Mouse (Mus musculus): Measurements from ENCODE around the gene Elf1. TPM values are rescaled to one million over a fixed set of nuclear protein-coding genes. Genes with fewer than 3 reads are reported as not detected.
A peak's percentile ranks its signal among the peaks of the same experiment; 100 is the strongest.
"Not testable (repeated sequence)": the region's sequence is repeated elsewhere in the genome, so short reads cannot be mapped to it uniquely, and the experiment has no call there.

Elf1 gene
- total RNA-seq (2022), result 10 to 100 TPM; 20.9 to 24.7 (median 21.4) TPM

GRCm38 (mm10) chr14:79480624-79481338, at the start of gene Elf1:
TSS of gene Elf1 (plus strand) at chr14:79481194.
- peak; percentile 93 for DNase-seq

DNA sequence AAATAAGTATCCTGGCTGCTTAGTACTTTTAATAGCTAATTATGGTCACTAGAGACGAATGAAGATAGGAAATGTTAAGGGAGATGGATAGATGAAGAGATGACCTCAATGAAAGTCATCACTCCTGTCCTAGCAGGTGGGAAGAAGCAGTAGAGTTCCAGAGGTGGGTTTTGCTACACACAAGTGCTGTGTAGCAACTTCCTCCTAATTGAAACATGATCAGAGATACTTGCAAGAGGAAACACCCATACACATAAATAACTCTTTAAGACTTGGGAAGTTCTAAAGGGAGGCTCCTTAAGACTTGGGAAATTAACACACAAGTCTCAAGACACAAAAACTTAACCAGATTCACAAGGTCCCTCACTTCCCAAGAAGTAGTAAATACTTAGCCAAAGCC, 46.9 kb upstream of the Elf1 start:
- no peak for DNase-seq

DNA sequence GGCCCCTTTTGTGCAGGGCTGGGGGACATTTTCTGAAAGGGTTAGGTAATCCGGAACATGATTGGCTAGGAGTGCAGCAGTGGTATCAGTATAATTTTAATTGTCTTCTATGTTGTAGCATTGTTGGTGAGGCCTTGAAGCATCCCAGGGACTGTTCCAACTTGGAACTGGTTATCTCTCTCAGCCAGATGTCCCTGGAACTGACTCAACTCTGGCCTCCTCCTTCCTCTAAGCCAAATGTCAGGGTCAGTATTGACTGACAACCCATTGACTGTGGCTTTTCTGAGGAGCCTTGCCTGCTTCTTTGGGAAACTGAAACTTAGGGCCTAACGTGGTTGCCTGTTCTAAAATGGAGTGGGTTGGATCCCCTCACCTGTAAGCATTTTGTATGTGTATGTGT, 40.3 kb upstream of the Elf1 start:
- no peak for DNase-seq

DNA sequence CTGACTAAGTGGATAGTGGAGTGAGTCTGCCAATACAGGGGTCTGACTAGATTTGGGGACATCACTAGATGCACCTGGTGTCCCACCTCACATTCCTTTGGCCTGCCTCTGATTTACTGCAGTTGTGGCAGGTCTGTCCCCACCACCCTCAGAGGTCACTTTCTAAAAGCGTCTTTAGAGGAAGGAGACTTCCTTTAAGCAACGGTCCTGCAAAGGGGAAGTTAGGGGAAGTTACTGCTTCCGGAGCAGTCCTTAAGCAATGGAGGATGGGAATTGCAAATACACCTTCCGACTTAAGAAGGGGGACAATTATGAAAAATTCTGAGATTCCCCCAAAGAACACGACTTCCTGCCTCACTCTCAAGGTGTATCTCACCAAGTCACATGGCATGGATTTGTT, 39.6 kb upstream of the Elf1 start:
- no peak for DNase-seq

GRCm38 (mm10) chr14:79444601-79445000, 36.4 kb upstream of the Elf1 start:
- no peak for DNase-seq

DNA sequence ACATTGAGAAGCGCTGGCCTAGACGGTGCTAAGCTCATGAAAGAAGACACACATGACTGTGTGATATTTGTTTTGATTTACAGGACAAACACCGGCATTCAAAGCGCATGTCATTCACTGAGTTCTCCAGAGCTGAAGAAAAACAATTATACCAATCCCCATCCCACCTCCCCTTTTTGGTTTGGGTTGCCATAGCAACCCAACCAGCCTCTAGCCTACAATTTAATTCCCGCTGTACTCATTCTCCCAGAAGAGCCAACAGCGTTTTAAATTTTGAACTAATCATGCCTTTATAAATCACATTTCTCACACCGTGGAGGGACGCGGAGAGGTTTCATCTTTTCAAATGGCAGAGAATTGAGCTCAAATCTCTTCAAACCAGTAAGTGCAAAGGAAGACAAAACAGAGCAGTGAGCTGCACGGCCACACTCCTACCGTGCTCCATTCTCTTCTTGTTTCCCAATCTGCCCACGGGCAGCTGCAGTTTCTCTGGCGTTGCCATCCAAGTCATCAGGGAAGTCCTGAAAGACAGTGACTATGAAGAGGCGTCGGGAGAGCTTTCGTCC, 35.9 kb upstream of the Elf1 start:
- DNase-seq, result no peak

- peak; percentile 70 for DNase-seq
Observed at GRCm38 (mm10) chr14:79451681-79452590, 29.1 kb upstream of the Elf1 start, which contains the start of gene Kbtbd6. TSS of gene Kbtbd6 (plus strand) at chr14:79451835.

DNA sequence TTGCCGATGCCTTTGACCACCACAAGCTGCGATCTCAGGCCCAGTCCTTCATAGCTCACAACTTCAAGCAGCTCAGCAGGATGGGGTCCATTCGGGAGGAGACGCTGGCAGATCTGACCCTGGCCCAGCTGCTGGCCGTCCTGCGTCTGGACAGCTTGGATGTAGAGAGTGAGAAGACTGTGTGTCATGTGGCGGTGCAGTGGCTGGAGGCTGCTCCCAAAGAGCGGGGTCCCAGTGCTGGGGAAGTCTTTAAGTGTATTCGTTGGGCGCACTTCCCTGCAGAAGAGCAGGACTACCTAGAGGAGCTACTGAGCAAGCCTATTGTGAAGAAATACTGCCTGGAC, 28.4 kb upstream of the Elf1 start:
- not testable (repeated sequence) for DNase-seq

- DNase-seq, result no peak
Observed at GRCm38 (mm10) chr14:79460401-79460800, 20.6 kb upstream of the Elf1 start.

- no peak for DNase-seq
Observed at GRCm38 (mm10) chr14:79460988-79461387, 20.0 kb upstream of the Elf1 start.

GRCm38 (mm10) chr14:79465623-79466022, 15.4 kb upstream of the Elf1 start:
- DNase-seq, result no peak

GRCm38 (mm10) chr14:79467621-79468020, 13.4 kb upstream of the Elf1 start:
- DNase-seq, result no peak

DNA sequence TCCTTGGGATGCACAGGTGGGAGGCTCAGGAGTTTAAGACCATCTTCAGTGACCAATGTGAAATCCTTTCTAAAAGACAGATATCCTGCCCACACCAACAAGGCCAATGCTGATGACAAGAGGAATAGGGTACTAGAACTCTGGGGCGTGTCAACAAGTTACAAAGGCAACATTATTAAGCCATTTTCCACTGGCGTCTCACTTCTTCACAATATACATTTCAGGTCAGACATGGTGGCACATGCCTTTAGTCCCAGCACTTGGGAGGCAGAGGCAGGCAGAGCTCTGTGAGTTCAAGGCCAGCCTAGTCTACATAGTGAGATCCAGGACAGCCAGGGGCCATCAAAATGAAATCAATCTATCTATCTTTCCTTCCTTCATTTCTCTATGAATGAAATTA, 7.6 kb upstream of the Elf1 start:
- DNase-seq, result no peak

- DNase-seq, result peak; percentile 92
Observed at GRCm38 (mm10) chr14:79481339-79482151, 551 bp downstream of the Elf1 start, which contains the start of gene Wbp4. TSS of gene Wbp4 (minus strand) at chr14:79481520.

DNA sequence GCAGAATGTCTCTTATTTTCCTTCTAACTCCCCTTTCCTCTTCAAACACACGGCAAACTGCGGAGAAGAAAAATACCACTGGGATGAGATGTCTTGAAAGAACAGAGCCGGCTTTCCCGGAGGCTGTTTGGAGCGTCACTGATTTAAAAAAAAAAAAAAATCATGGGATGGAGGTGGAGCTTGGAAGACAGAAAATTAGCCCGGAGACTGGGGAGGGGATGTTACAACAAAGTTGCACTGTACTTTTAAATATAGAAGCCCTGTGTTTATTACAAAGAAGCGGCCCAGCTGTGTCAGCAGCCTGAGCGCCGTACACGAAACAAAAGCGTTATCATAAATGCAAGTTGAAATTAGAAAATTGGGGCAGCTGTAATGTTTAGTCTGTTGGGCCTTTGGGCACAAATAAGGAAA, 1.3 kb downstream of the Elf1 start:
- DNase-seq, result no peak

DNA sequence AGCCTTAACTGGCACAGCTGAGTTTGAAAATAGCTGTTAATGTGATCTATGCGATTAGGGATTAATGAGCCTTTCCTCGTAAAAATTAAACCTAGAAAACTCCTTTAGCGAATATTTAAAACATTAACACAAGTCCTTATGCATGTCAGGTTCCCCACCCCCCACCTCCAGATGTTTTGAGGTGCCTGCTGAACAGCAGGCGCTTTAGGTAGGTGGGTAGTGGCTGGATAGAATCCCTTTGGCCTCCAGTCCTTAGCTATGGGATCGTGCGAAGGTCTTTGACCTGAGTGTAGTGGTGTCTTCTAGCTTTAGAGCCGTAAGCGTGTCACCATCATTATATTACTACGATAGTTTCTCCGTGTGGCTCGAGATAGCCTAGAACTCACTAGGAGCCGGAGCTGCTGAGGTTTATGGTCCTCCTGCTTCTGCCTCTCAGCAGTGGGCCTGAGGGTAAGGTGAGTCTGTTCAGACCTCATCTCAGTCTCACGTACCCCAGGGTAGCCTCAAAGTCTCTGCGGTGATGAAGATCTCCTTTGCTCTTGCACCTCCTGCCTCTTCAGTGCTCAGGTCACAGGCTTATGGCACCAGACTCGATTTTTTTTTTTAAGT, 1.9 kb downstream of the Elf1 start:
- no peak for DNase-seq

DNA sequence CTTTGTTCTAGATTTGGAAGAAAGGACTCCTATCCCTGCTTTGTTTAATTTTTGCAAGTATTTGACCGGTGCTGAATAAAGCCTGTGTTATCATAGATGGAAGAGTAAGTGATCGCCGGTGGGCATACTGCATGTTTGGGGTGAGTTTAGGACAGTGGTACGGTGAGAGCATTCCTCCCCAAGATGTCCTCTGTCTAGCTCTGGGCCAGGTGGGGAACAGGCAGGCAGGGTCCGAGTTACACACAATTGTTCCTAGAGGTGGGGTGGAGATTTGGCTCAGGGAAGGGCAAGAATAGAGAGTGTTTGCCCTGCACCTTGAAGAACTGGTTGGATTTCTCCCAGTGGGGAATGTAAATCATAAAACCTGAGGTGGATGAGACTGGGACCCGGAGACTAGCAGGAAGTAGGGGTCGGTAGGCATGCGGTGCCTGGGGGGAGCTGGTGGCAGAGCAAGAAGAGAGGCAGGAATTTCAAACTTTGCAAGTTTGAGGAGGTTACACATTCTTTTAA, 2.7 kb downstream of the Elf1 start:
- no peak for DNase-seq

DNA sequence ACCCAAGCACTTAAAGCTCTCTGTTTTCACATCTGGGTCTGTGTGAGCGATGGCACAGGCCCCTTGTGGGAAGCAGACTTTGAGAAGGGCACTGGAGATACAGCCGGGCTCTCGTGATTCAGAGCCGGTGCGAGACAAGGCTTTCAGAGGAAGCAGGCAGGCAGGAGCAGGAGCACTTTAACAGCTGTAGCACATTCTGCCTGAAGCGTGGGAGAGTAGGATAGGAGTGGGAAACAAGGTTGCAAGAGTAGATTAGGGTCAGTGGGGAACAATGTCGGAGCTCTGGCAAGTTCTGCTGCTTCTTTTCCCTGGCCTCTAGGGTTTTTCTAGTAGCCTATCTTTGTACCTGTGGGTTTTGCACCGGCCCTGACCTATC, 5.6 kb downstream of the Elf1 start:
- DNase-seq, result no peak

DNA sequence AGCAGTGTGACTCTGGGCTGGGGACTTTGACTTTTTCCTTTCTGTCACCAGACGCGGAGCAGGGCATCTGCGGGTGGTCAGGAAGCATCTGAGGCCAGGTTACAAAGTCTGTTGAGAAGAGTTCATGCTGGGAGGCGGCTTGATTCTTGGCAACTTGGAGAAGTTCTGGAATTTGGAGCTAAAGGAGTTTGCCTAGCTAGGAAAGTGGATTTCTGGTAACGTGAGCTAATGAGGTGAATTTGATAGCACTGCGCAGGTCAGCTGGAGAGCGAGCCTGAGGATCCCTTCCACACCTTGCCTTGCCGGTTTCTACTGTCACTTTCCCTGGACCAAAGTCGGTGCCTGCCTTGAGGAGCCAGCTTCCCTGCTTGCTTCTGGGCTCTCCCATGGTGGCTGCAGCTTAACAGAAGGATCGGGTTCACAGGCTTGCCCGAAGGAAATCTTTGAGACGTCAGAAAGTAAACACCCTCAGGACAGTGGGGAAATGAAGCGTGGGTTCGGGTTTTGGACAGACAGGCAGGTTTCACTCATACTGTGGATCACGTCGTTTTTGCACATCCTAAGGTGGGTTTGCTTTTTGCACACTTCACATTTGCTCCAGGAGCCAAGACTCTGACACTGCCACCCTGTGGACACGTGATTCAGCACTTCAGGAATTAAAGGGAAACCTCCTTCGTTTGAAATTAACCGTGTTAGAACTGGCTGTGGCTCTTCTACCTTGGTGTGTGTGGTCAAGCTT, 6.2 kb downstream of the Elf1 start:
- no peak for DNase-seq

DNA sequence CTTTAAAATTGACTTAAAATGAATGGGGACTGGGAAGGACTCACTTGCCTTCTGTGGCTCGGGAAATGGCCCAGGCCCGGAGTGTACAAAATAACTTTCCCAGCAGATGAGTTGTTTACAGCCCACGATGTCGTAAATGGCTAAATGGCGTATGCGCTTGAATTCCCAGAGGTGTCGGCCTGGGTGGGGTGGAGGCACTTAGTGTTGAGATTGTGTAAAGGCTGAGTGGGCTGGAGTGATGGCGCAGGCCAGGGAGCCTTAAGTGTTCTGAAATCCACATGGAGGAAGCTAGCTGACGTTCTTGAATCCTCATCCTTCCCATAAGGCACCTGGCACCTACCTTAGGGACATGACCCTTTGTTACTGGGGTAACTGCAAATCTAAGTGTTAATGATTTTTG, 7.5 kb downstream of the Elf1 start:
- DNase-seq, result no peak

DNA sequence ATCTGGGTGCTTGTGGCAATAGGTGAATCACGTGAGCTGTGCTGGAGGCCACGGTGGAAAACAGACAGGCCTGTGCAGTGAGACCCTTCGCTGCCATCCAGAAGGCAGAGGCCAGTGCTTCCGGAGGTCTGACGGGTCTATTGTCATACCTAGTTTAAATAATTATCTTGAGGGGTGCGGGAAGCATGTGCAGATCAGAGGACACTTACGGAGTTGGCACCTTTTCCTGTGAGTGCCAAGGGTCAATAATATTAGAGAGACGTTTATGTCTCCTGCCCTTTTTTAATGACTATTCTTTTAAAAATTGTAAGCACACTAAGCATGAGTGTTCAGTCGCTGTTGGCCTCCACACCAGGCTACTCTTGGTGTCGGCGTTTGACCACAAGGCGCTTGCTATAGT, 8.2 kb downstream of the Elf1 start:
- no peak for DNase-seq

All from adrenal gland, adult 8-10 months (tissue).